Mouse (Mus musculus) liver, embryonic 14.5 days (tissue): ENCODE measurements around the gene Gapvd1. TPM values are rescaled to one million over a fixed set of nuclear protein-coding genes. Genes with fewer than 3 reads are reported as not detected.

Source experiments
- ATAC-seq: fragments of 200-750 bp; cut with Nextera tagmentation; 2 replicates; pipeline ENCODE4 v1.8.0; 2017; ENCODE audit warnings: moderate number of reproducible peaks, mild to moderate bottlenecking, moderate library complexity; ENCODE audit not compliant: insufficient read depth
- DNase-seq, 3 experiments: peaks; one replicate each; pipeline ENCODE4 v3.0.0-alpha.2; 2012 to 2013; ENCODE audit warnings: low read depth in 3 of 3, low spot score in 3 of 3
- H3K27ac ChIP-seq: fragments of 300-500 bp; sonication (generic); 2 replicates; pipeline ENCODE4 v1.5.1; 2014; ENCODE audit warnings: moderate library complexity, mild to moderate bottlenecking, control low read depth, inconsistent platforms
- H3K27me3 ChIP-seq: fragments of 300-500 bp; sonication (generic); 2 replicates; pipeline ENCODE4 v1.6.1; 2014; ENCODE audit warnings: mild to moderate bottlenecking, low read length, moderate library complexity; ENCODE audit not compliant: control insufficient read depth, insufficient read depth
- H3K36me3 ChIP-seq: fragments of 300-500 bp; sonication (generic); replicated peaks from 2 replicates; pipeline ENCODE4 v1.6.1; 2014; ENCODE audit warnings: low read depth; ENCODE audit not compliant: control insufficient read depth, insufficient read depth
- H3K4me1 ChIP-seq, 2 experiments: fragments of 200-500 bp in 1 of 2; fragments of 300-500 bp in 1 of 2; sonication (generic) in 1 of 2; replicated peaks; 2 replicates each; pipeline ENCODE4 v1.6.1; 2012 to 2014; ENCODE audit warnings: antibody characterized with exemption in 1 of 2, inconsistent platforms in 1 of 2, low read length in 1 of 2; ENCODE audit not compliant: control insufficient read depth in 2 of 2, insufficient read depth in 2 of 2
- H3K4me2 ChIP-seq: fragments of 300-500 bp; sonication (generic); 2 replicates; pipeline ENCODE4 v1.6.1; 2014; ENCODE audit warnings: low read depth, mild to moderate bottlenecking, control low read depth, moderate library complexity
- H3K4me3 ChIP-seq, 2 experiments: fragments of 200-500 bp in 1 of 2; fragments of 300-500 bp in 1 of 2; sonication (generic) in 1 of 2; 2 replicates each; pipeline ENCODE4 v1.5.1; 2012 to 2014; ENCODE audit warnings: low read depth in 2 of 2, low read length in 2 of 2, mild to moderate bottlenecking in 2 of 2, control low read depth in 1 of 2, inconsistent platforms in 1 of 2, moderate library complexity in 1 of 2; ENCODE audit not compliant: insufficient read depth in 1 of 2
- H3K9ac ChIP-seq: fragments of 300-500 bp; sonication (generic); replicated peaks from 2 replicates; pipeline ENCODE4 v1.6.1; 2014; ENCODE audit warnings: mild to moderate bottlenecking, control low read depth, moderate library complexity
- H3K9me3 ChIP-seq: fragments of 300-500 bp; sonication (generic); 2 replicates; pipeline ENCODE4 v1.6.1; 2016; ENCODE audit warnings: low read length, mixed read lengths; ENCODE audit not compliant: control insufficient read depth
- CTCF ChIP-seq: IDR thresholded peaks from 2 replicates; pipeline ENCODE4 v1.5.1; 2016; ENCODE audit warnings: antibody characterized with exemption, low read depth, control low read depth
- EP300 ChIP-seq: IDR thresholded peaks from 2 replicates; pipeline ENCODE4 v1.6.1; 2016; ENCODE audit warnings: antibody characterized with exemption, low read depth
- WGBS: fragments of 180-500 bp; shearing (Covaris S2); extraction: QIAGEN DNeasy Blood & Tissue Kit; methylation state at CpG from one replicate; pipeline ENCODE4 v1.1.7; 2014; ENCODE audit not compliant: insufficient replicate concordance; 5-methylcytosine and 5-hydroxymethylcytosine counted together
- polyA plus RNA-seq, 2 experiments: library from polyadenylated mRNA; depleted of rRNA in 1 of 2; stranded (reverse) in 1 of 2; unstranded in 1 of 2; fragments of >200 nt; fragmentation: Nextera tagmentation in 1 of 2; extraction: Ambion mirVana in 1 of 2; gene quantifications; 2 replicates each; pipeline versions ENCODE4 v1.2.1 to v1.2.3; 2012 to 2014

Gapvd1 gene
- polyA plus RNA-seq, 2 experiments = 22.9 to 71.8 TPM

DNA sequence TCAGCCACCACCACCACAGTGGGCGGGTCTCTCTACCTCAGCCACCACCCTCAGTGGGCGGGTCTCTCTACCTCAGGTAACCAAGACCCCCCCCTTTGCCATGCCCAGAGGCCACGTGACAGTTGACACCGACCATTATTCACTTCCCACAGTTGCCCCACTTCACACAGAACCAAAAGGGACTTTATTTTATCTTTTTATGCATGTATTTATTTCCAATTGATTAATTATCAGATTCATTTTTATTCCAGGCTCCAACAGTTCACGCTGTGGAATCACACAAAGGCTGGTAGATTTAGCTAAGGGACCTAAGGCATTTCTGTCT lies 108.5 kb downstream of the Gapvd1 start:
- WGBS = 6% methylated on average over 5 of the region's 5 CpGs
- Histone ChIP-seq H3K9me3 (no peaks in the 10 kb centered on the region), H3K4me3 (peak overlapping the region in 1 of 2 experiments; percentile 62; a peak in 2 of 4 replicates)

DNA sequence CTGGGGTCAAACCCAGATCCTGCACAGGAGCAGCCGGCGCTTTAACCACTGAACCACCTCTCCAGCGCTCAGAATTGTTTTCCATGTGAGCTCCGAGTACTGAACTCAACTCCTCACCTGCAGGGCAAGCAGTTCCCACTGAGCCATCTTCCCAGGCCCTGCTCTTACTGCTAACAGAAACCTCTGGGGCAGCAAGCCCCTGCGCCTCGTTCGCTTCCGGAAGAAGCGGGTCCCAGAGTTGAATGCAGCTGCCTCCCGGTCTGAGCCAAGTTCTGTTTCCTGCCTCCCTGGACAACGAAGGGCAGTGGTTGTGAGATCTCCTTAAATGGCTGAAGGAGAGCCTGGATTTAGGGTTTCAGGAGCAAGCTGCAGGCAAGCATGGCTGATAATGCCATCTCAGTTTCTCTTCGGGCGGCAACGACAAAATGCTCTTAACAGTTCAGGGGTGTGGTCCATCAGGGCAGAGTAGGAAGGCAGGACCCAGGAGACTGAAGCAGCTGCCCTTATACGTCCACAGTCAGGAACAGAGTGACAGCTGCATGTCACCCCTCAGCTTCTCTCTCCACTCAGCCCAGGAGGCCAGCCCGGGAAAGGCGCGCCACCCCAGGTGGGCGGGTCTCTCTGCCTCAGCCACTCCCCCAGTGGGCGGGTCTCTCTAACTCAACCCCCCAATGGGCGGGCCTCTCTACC lies 109.0 kb downstream of the Gapvd1 start:
- peak overlapping the region; percentile 94 for H3K4me2 ChIP-seq
- H3K4me1 ChIP-seq = peaks cover 6 to 7% of the 10 kb centered on the region in 2 experiments
- peak overlapping the region; percentile 59 for H3K9ac ChIP-seq
- no peaks in the 10 kb centered on the region; the same call in 1 of the 2 replicates for H3K27me3 ChIP-seq
- ATAC-seq = peak; percentile 95
- no peak overlapping the region for H3K27ac ChIP-seq
- 8% methylated on average over 21 of the region's 21 CpGs for WGBS
- peak overlapping the region; percentile 62 to 82 for H3K4me3 ChIP-seq
- peak; percentile 70 to 80 (median 73) for DNase-seq
- no peaks in the 10 kb centered on the region for H3K36me3 ChIP-seq
- TF ChIP-seq EP300 (no peak), CTCF (no peak)
- no peaks in the 10 kb centered on the region for H3K9me3 ChIP-seq

More for the DNA sequence above, 108.5 kb downstream of the Gapvd1 start:
- TF ChIP-seq EP300 (no peak), CTCF (no peak)
- no peak overlapping the region for H3K27ac ChIP-seq
- no peaks in the 10 kb centered on the region for H3K36me3 ChIP-seq
- ATAC-seq (no peak), DNase-seq (no peak)
- H3K4me2 ChIP-seq = peak overlapping the region; percentile 94
- no peaks in the 10 kb centered on the region; the same call in 1 of the 2 replicates for H3K27me3 ChIP-seq
- H3K9ac ChIP-seq = no peak overlapping the region
- H3K4me1 ChIP-seq = peaks cover 6 to 7% of the 10 kb centered on the region in 2 experiments

DNA sequence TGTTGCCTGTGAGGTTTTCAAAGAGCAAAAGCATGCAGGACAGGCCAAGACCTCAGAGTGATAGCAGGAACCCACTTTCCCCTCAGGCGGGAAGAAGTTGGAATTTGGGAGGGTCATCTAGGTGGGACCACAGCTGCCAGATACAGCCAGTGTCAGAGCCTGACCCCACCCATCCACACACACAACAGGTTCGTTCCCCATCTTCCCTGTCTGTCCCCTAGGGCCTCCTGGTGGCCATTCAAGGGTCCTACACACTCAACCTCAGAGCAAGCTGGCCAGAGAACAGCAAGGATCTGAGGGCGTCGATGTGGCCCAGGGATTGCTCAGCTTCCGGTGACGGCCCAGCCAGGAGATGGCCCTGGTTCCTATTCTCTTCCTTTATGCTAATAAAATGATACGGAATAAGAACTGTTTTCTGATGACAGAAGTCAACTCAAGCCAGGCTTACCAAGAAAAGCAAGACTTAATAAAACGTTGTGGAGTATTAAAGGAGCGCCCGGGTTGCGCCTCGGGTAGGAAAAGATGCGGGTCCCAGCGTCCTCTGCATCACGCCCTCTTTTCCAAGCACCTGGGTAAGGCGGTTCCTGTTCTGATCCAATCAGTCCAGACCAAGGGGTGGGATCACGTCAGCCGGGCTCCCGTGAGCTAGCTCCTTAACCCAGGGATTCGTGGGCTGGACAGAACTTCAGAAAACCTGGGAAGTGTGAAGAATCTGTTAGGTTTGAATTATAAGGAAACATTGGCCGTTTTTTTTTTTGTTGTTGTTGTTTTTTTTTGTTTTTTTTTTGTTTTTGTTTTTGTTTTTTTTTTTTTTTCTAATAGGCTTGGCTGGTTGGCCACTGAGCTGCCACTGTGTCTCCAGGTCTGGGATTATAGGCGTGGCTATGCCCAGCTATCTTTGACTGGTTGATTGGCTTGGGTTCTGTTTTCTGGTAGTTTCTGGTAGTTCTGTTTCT lies 110.2 kb downstream of the Gapvd1 start:
- peak overlapping the region; percentile 5 for H3K4me2 ChIP-seq
- peaks cover 6 to 7% of the 10 kb centered on the region in 2 experiments for H3K4me1 ChIP-seq
- DNase-seq (peak in 2 of 3 experiments; percentile 42 to 49), ATAC-seq (no peak)
- H3K9ac ChIP-seq = no peak overlapping the region
- H3K27me3 ChIP-seq = no peaks in the 10 kb centered on the region; the same call in 1 of the 2 replicates
- no peaks in the 10 kb centered on the region for H3K9me3 ChIP-seq
- H3K4me3 ChIP-seq = no peak overlapping the region
- H3K36me3 ChIP-seq = no peaks in the 10 kb centered on the region
- 42% methylated on average over 22 of the region's 22 CpGs for WGBS
- TF ChIP-seq EP300 = no peak
- peak; percentile 85 for TF ChIP-seq CTCF
- H3K27ac ChIP-seq = no peak overlapping the region

DNA sequence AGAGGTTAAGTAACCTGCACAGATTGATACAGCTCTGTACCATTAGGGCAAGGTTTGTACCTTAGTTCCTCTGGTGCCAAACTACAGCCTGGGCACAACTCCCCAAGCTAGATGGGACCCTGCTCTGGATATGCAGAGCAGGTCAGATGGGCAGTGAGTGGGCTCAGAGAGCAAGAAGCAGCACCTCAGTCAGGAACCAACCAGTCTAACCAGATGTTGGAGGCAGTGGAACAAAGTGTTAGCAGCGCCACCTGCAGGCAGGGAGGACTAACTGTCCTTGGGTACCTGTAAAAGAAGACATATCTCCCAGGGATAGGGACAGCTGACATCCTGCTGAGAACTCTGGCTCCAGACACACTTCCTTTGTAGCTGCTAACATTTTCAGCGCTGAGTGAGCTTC lies 112.7 kb downstream of the Gapvd1 start:
- Histone ChIP-seq H3K4me1 (peaks cover 6 to 7% of the 10 kb centered on the region in 2 experiments), H3K9me3 (no peaks in the 10 kb centered on the region), H3K27me3 (no peaks in the 10 kb centered on the region; the same call in 1 of the 2 replicates), H3K27ac (no peak overlapping the region), H3K4me2 (no peak overlapping the region), H3K9ac (no peak overlapping the region), H3K36me3 (no peaks in the 10 kb centered on the region), H3K4me3 (no peak overlapping the region)
- 24% methylated on average over 2 of the region's 2 CpGs for WGBS
- no peak for ATAC-seq
- peak; percentile 48 to 50 (median 49) for DNase-seq
- TF ChIP-seq EP300 (no peak), CTCF (peak; percentile 89)

DNA sequence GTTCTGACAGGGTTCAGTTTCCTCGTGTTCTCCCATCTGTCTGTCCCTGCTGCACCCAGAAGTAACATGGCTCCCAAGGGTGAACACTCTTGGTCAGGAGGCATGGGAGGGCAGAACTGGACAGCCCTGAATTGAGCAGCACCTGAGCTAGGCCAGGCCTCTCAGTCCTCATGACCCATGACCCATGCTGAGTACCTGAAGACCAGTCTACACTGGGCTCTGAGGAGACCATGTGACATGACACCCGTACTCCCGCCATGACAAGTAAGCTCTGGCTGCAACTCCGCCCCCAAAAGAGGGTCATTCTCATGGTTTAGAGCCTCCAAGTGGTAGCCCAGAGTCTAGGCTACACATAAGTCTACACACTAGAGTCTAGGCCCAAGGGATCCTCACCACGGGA lies 115.3 kb downstream of the Gapvd1 start:
- Histone ChIP-seq H3K27ac (no peak overlapping the region), H3K27me3 (no peaks in the 10 kb centered on the region), H3K4me3 (no peak overlapping the region), H3K9ac (no peak overlapping the region), H3K9me3 (no peaks in the 10 kb centered on the region), H3K4me1 (no peaks in the 10 kb centered on the region), H3K4me2 (peak overlapping the region; percentile 75), H3K36me3 (no peaks in the 10 kb centered on the region)
- DNase-seq (no peak), ATAC-seq (no peak)
- WGBS = 42% methylated on average over 5 of the region's 5 CpGs
- TF ChIP-seq CTCF = no peak
- no peak for TF ChIP-seq EP300
